Mouse (Mus musculus) liver, embryonic 15.5 days (tissue): ENCODE measurements around the gene Slc46a3. TPM values are rescaled to one million over a fixed set of nuclear protein-coding genes. Genes with fewer than 3 reads are reported as not detected.

Experiments
- ATAC-seq: fragments of 200-750 bp; cut with Nextera tagmentation; 2 replicates; pipeline ENCODE4 v1.8.0; 2017; ENCODE audit warnings: moderate number of reproducible peaks, mild to moderate bottlenecking, moderate library complexity; ENCODE audit not compliant: insufficient read depth
- H3K27ac ChIP-seq: fragments of 300-500 bp; sonication (generic); replicated peaks from 2 replicates; pipeline ENCODE4 v1.5.1; 2015; ENCODE audit warnings: mild to moderate bottlenecking, inconsistent platforms
- H3K27me3 ChIP-seq: fragments of 300-500 bp; sonication (generic); 2 replicates; pipeline ENCODE4 v1.6.1; 2015; ENCODE audit warnings: mild to moderate bottlenecking, inconsistent platforms
- H3K36me3 ChIP-seq: fragments of 300-500 bp; sonication (generic); replicated peaks from 2 replicates; pipeline ENCODE4 v1.6.1; 2015; ENCODE audit warnings: moderate library complexity, mild to moderate bottlenecking, inconsistent platforms
- H3K4me1 ChIP-seq: fragments of 300-500 bp; sonication (generic); replicated peaks from 2 replicates; pipeline ENCODE4 v1.6.1; 2015; ENCODE audit warnings: inconsistent platforms
- H3K4me2 ChIP-seq: fragments of 300-500 bp; sonication (generic); 2 replicates; pipeline ENCODE4 v1.6.1; 2015; ENCODE audit warnings: moderate library complexity, mild to moderate bottlenecking, inconsistent platforms
- H3K4me3 ChIP-seq: fragments of 300-500 bp; sonication (generic); replicated peaks from 2 replicates; pipeline ENCODE4 v1.5.1; 2015; ENCODE audit warnings: mild to moderate bottlenecking, inconsistent platforms
- H3K9ac ChIP-seq: fragments of 300-500 bp; sonication (generic); 2 replicates; pipeline ENCODE4 v1.6.1; 2015; ENCODE audit warnings: moderate library complexity, mild to moderate bottlenecking, inconsistent platforms
- H3K9me3 ChIP-seq: fragments of 300-500 bp; sonication (generic); replicated peaks from 2 replicates; pipeline ENCODE4 v1.6.1; 2016; ENCODE audit warnings: inconsistent platforms
- WGBS: fragments of 180-500 bp; shearing (Covaris S2); methylation state at CpG from one replicate; pipeline ENCODE4 v1.1.7; 2015; ENCODE audit warnings: mixed read lengths; ENCODE audit not compliant: insufficient replicate concordance; 5-methylcytosine and 5-hydroxymethylcytosine counted together
- polyA plus RNA-seq: library from polyadenylated mRNA; unstranded; fragments of >200 nt; fragmentation: Nextera tagmentation; extraction: Ambion mirVana; gene quantifications from 2 replicates; pipeline ENCODE4 v1.2.1, GENCODE M21; 2015

Gene Slc46a3
- polyA plus RNA-seq, 1 experiment from 2014 or later, result 15.2 TPM

GRCm38 (mm10) chr5:147893766-147894454 is 705 bp downstream of the Slc46a3 start:
- peak overlapping the region; percentile 87 for H3K27ac ChIP-seq
- peaks cover 56% of the 10 kb centered on the region for H3K4me1 ChIP-seq

DNA sequence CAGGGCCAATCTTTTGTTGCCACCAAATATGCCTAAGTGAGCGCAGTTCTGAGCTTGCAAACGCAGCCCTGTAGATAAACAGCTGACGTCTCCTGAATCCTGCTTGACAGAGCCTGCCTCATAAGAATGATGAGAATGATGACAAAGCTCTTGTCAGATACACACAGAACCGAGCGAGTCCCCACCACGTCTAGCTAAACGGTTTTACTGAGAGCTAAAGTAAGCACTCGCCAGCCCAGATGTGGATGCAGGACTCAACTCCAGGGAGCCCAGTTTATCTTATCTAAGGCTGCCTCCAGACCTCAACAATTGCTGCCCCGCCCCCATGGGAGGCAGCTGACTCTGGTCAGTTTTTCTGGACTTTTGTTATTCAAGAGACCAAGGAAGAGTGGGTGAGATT is 1.5 kb downstream of the Slc46a3 start:
- Histone ChIP-seq H3K4me1 (peaks cover 63% of the 10 kb centered on the region), H3K27ac (peak overlapping the region; percentile 87), H3K36me3 (peaks cover 5% of the 10 kb centered on the region; the same call in 1 of the 2 replicates), H3K27me3 (0 out of 2 replicates have a peak, but pooled peaks cover 3% of the 10 kb centered on the region), H3K4me2 (peak overlapping the region; percentile 82), H3K9ac (peak overlapping the region; percentile 70), H3K4me3 (peak overlapping the region; percentile 75), H3K9me3 (no peaks in the 10 kb centered on the region)
- peak; percentile 7; the same call in 1 of the 2 replicates for ATAC-seq
- WGBS, result 10% methylated on average over 9 of the region's 9 CpGs

More at GRCm38 (mm10) chr5:147893766-147894454, 705 bp downstream of the Slc46a3 start:
- WGBS, result 2% methylated on average over 25 of the region's 25 CpGs
- no peaks in the 10 kb centered on the region for H3K9me3 ChIP-seq
- H3K36me3 ChIP-seq, result peaks cover 5% of the 10 kb centered on the region; the same call in 1 of the 2 replicates
- peak overlapping the region; percentile 75 for H3K4me3 ChIP-seq
- peak; percentile 34 for ATAC-seq
- 0 out of 2 replicates have a peak, but pooled peaks cover 3% of the 10 kb centered on the region for H3K27me3 ChIP-seq
- H3K9ac ChIP-seq, result peak overlapping the region; percentile 70
- H3K4me2 ChIP-seq, result peak overlapping the region; percentile 82

DNA sequence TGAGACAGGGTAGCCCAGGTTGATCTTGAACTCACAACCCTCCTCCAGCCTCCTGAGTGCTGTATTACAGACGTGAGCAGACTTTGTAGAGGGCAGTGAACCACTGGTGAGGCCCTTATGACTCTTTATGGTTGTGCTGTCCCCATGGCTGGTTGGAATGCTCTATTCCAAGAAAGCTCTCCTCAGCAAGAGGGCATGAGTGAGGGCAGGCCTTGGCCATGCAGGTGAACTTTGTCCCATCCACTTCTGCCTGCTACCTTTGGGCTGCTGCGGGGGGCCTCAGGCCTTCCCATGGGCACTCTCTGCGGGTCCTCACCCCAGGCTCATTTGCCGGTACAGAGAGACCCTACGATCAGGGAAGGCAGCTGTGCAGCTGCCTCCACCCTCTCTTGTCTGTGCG is 1.9 kb downstream of the Slc46a3 start:
- peak overlapping the region; percentile 82 for H3K4me2 ChIP-seq
- H3K9ac ChIP-seq, result no peak overlapping the region
- no peaks in the 10 kb centered on the region for H3K9me3 ChIP-seq
- 29% methylated on average over 6 of the region's 6 CpGs for whole genome bisulfite sequencing
- no peak for ATAC-seq
- peaks cover 68% of the 10 kb centered on the region for H3K4me1 ChIP-seq
- peak overlapping the region; percentile 87 for H3K27ac ChIP-seq
- H3K36me3 ChIP-seq, result peaks cover 5% of the 10 kb centered on the region; the same call in 1 of the 2 replicates
- H3K4me3 ChIP-seq, result peak overlapping the region; percentile 75
- H3K27me3 ChIP-seq, result 0 out of 2 replicates have a peak, but pooled peaks cover 3% of the 10 kb centered on the region

DNA sequence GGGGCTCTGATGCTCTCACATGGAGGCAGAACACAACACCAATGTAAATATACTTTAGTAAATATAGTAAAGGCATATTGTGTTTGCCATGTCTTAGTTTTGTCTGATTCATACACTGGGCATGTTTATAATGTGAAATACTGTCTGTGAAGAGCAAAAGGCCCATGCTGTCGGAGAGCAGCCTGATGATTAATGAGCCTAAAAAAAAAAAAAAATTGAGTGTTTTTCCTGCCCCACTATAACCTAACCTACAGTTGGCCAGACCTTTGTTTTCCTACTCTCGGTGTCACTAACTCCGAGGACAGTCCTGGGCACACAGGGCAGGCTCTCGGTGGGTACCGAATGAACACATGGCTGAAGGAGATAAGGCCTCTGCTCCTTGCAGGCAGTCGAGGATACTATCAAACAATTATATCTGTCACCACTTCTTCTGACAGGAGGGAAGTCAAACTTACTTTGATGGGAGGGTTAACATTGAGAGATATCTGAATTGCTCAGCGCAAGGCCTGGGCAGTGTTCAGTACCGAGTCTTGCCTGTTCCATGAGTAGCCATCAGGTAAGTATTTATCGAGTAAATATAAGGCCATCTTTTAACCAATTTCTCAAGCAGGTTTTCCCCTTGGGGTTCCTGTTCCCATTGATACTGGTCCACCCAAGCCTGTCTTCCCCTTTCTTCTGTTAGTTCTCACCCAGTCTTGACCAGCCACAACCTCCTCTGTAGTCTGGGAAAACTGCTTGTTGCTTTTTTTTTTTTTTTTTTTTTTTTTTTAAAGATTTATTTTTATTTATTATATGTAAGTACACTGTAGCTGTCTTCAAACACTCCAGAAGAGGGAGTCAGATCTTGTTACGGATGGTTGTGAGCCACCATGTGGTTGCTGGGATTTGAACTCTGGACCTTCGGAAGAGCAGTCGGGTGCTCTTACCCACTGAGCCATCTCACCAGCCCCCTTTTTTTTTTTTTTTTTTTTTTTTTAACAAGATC is 6.0 kb downstream of the Slc46a3 start:
- H3K27ac ChIP-seq, result peak overlapping the region; percentile 77
- H3K9me3 ChIP-seq, result no peaks in the 10 kb centered on the region
- peak; percentile 92 for ATAC-seq
- peaks cover 50% of the 10 kb centered on the region for H3K4me1 ChIP-seq
- no peak overlapping the region for H3K9ac ChIP-seq
- peak overlapping the region; percentile 41 for H3K4me2 ChIP-seq
- 28% methylated on average over 10 of the region's 12 CpGs for WGBS
- H3K4me3 ChIP-seq, result no peak overlapping the region
- H3K36me3 ChIP-seq, result peaks cover 34% of the 10 kb centered on the region
- H3K27me3 ChIP-seq, result no peaks in the 10 kb centered on the region

GRCm38 (mm10) chr5:147883581-147883980 is 11.0 kb downstream of the Slc46a3 start:
- Histone ChIP-seq H3K4me2 (no peak overlapping the region), H3K27me3 (no peaks in the 10 kb centered on the region), H3K9ac (no peak overlapping the region), H3K4me3 (no peak overlapping the region), H3K27ac (no peak overlapping the region), H3K36me3 (peaks cover 71% of the 10 kb centered on the region), H3K9me3 (no peaks in the 10 kb centered on the region), H3K4me1 (peaks cover 21% of the 10 kb centered on the region)
- ATAC-seq, result no peak
- 79% methylated on average over 6 of the region's 6 CpGs for WGBS

GRCm38 (mm10) chr5:147879971-147880682 is 14.5 kb downstream of the Slc46a3 start:
- Histone ChIP-seq H3K4me1 (peaks cover 18% of the 10 kb centered on the region), H3K36me3 (peaks cover 82% of the 10 kb centered on the region), H3K9ac (no peak overlapping the region), H3K9me3 (no peaks in the 10 kb centered on the region), H3K27ac (no peak overlapping the region; the same call in 1 of the 2 replicates), H3K4me2 (0 out of 2 replicates have a peak overlapping the region, but pooled peaks have one; percentile 9), H3K27me3 (no peaks in the 10 kb centered on the region), H3K4me3 (no peak overlapping the region)
- peak; percentile 81 for ATAC-seq
- 60% methylated on average over 17 of the region's 17 CpGs for WGBS

- no peak overlapping the region for H3K4me3 ChIP-seq
- H3K9me3 ChIP-seq, result no peaks in the 10 kb centered on the region
- no peaks in the 10 kb centered on the region for H3K27me3 ChIP-seq
- H3K4me1 ChIP-seq, result peaks cover 29% of the 10 kb centered on the region
- no peak for ATAC-seq
- WGBS, result 82% methylated on average over 6 of the region's 6 CpGs
- no peak overlapping the region for H3K9ac ChIP-seq
- H3K36me3 ChIP-seq, result peaks cover 99% of the 10 kb centered on the region
- no peak overlapping the region for H3K27ac ChIP-seq
- H3K4me2 ChIP-seq, result no peak overlapping the region
Observed at GRCm38 (mm10) chr5:147877520-147877919, 17.1 kb downstream of the Slc46a3 start.

DNA sequence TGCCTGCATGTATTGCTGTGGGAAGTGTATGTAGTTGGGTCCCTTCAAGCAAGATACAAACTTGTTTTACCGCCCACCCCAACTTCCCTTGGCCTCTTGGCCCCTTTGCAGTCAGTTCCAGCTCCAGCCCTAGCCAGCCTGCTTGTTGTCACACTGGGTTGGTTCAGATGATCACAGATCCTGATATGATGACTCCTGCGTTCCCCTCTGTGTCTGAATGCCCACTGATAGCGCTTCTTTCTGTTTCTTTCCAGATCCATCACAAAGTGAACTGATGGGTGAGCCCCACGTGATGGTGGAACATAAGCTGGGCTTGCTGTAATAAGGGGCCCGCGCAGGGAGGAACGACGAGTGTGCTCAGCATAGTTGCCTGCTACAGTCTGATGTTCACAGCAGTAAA is 19.4 kb downstream of the Slc46a3 start:
- peaks cover 98% of the 10 kb centered on the region for H3K36me3 ChIP-seq
- H3K4me3 ChIP-seq, result no peak overlapping the region
- H3K4me2 ChIP-seq, result no peak overlapping the region
- no peak overlapping the region for H3K27ac ChIP-seq
- peaks cover 23% of the 10 kb centered on the region for H3K4me1 ChIP-seq
- ATAC-seq, result peak; percentile 45
- H3K27me3 ChIP-seq, result no peaks in the 10 kb centered on the region
- H3K9ac ChIP-seq, result no peak overlapping the region
- 59% methylated on average over 8 of the region's 8 CpGs for WGBS
- no peaks in the 10 kb centered on the region for H3K9me3 ChIP-seq

GRCm38 (mm10) chr5:147874491-147875065 is 20.0 kb downstream of the Slc46a3 start:
- H3K4me1 ChIP-seq, result peaks cover 17% of the 10 kb centered on the region
- no peak for ATAC-seq
- H3K9me3 ChIP-seq, result no peaks in the 10 kb centered on the region
- no peak overlapping the region for H3K9ac ChIP-seq
- H3K36me3 ChIP-seq, result peaks cover 98% of the 10 kb centered on the region
- no peaks in the 10 kb centered on the region for H3K27me3 ChIP-seq
- no peak overlapping the region for H3K4me2 ChIP-seq
- 80% methylated on average over 18 of the region's 18 CpGs for WGBS
- H3K27ac ChIP-seq, result no peak overlapping the region
- no peak overlapping the region for H3K4me3 ChIP-seq

GRCm38 (mm10) chr5:147871091-147871820 is 23.4 kb downstream of the Slc46a3 start:
- Histone ChIP-seq H3K27ac (no peak overlapping the region), H3K36me3 (peaks cover 96% of the 10 kb centered on the region), H3K4me2 (no peak overlapping the region), H3K4me1 (peaks cover 20% of the 10 kb centered on the region), H3K27me3 (no peaks in the 10 kb centered on the region), H3K4me3 (no peak overlapping the region), H3K9ac (no peak overlapping the region), H3K9me3 (no peaks in the 10 kb centered on the region)
- WGBS, result 58% methylated on average over 15 of the region's 15 CpGs
- no peak for ATAC-seq
